Mouse (Mus musculus) lung, postnatal 0 days (tissue): ENCODE data around the gene Pcbd2.

Experiments
- CTCF ChIP-seq: IDR thresholded peaks from 2 replicates; pipeline ENCODE4 v1.5.1; 2016; ENCODE audit warnings: antibody characterized with exemption, mild to moderate bottlenecking
- EP300 ChIP-seq: IDR thresholded peaks from 2 replicates; pipeline ENCODE4 v1.6.1; 2016; ENCODE audit warnings: antibody characterized with exemption, mild to moderate bottlenecking, control low read depth

GRCm38 (mm10) chr13:55721516-55721915 is 5.7 kb upstream of the Pcbd2 start:
- TF ChIP-seq CTCF (no peak), EP300 (no peak)
